Mouse (Mus musculus) midbrain, embryonic 12.5 days (tissue): Measurements from ENCODE around the gene Pramef6. TPM values are rescaled to one million over a fixed set of nuclear protein-coding genes. Genes with fewer than 3 reads are reported as not detected.
"Not testable (repeated sequence)": the region's sequence is repeated elsewhere in the genome, so short reads cannot be mapped to it uniquely, and the experiment has no call there.

Experiments
- ATAC-seq: fragments of 200-750 bp; cut with Nextera tagmentation; 2 replicates; pipeline ENCODE4 v1.8.0; 2017; ENCODE audit warnings: low read depth, moderate TSS enrichment, moderate library complexity; ENCODE audit not compliant: low FRiP score
- H3K27ac ChIP-seq: fragments of 300-500 bp; sonication (generic); replicated peaks from 2 replicates; pipeline ENCODE4 v1.5.1; 2016; ENCODE audit warnings: mild to moderate bottlenecking
- H3K27me3 ChIP-seq: fragments of 300-500 bp; sonication (generic); 2 replicates; pipeline ENCODE4 v1.6.1; 2016; ENCODE audit warnings: mild to moderate bottlenecking
- H3K36me3 ChIP-seq: fragments of 300-500 bp; sonication (generic); 2 replicates; pipeline ENCODE4 v1.6.1; 2016
- H3K4me1 ChIP-seq: fragments of 300-500 bp; sonication (generic); 2 replicates; pipeline ENCODE4 v1.6.1; 2016
- H3K4me2 ChIP-seq: fragments of 300-500 bp; sonication (generic); replicated peaks from 2 replicates; pipeline ENCODE4 v1.6.1; 2016; ENCODE audit warnings: mild to moderate bottlenecking, moderate library complexity
- H3K4me3 ChIP-seq: fragments of 300-500 bp; sonication (generic); 2 replicates; pipeline ENCODE4 v1.5.1; 2016; ENCODE audit warnings: mild to moderate bottlenecking
- H3K9ac ChIP-seq: fragments of 300-500 bp; sonication (generic); replicated peaks from 2 replicates; pipeline ENCODE4 v1.6.1; 2016; ENCODE audit warnings: mild to moderate bottlenecking, moderate library complexity
- H3K9me3 ChIP-seq: fragments of 300-500 bp; sonication (generic); 2 replicates; pipeline ENCODE4 v1.6.1; 2016; ENCODE audit warnings: mild to moderate bottlenecking
- WGBS: fragments of 180-500 bp; shearing (Covaris S2); methylation state at CpG from one replicate; pipeline ENCODE4 v1.1.7; 2016; 5-methylcytosine and 5-hydroxymethylcytosine counted together
- polyA plus RNA-seq: library from polyadenylated mRNA; unstranded; fragments of >200 nt; fragmentation: Nextera tagmentation; extraction: Ambion mirVana; gene quantifications from 2 replicates; pipeline ENCODE4 v1.2.1, GENCODE M21; 2016

The Pramef6 gene
- not detected in 2 replicates for polyA plus RNA-seq

DNA sequence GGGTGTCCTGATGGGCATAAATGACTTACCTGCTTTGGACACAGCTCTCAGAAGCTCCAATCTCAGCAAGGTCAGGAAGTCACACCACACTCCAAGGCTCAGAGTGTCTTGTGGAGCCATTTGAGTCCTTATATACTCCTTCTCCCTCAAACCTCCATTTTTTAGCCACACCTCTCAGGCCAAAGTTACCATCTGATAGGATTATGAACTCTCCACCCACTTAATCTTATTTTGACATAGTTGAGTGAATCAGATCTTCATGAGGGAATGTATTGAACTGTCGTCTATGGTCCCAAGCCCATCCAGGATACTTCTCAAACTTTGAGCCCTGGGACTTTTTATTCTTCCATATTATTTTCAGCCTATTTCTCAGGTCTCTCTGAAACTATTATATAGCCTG is at the start of gene Pramef6:
Gene Pramef6 (minus strand): TSS at position 101 of the 400 bp plus-strand sequence.
- not testable (repeated sequence) for H3K27me3 ChIP-seq, H3K36me3 ChIP-seq, ATAC-seq, H3K27ac ChIP-seq, H3K4me1 ChIP-seq, H3K4me3 ChIP-seq, H3K4me2 ChIP-seq, H3K9ac ChIP-seq
- H3K9me3 ChIP-seq = peaks cover 15% of the 10 kb centered on the region; the same call in 1 of the 2 replicates
- 83% methylated on average over 1 of the region's 1 CpGs for WGBS

GRCm38 (mm10) chr4:143894406-143894805 is 5.8 kb downstream of the Pramef6 start:
- H3K4me3 ChIP-seq, H3K4me2 ChIP-seq, H3K4me1 ChIP-seq, H3K36me3 ChIP-seq, H3K27me3 ChIP-seq, H3K9ac ChIP-seq, H3K27ac ChIP-seq, ATAC-seq: not testable (repeated sequence)
- H3K9me3 ChIP-seq = peaks cover 27% of the 10 kb centered on the region
- 85% methylated on average over 3 of the region's 3 CpGs for WGBS

GRCm38 (mm10) chr4:143882371-143882770 is 17.8 kb downstream of the Pramef6 start:
- not testable (repeated sequence) for ATAC-seq, H3K4me1 ChIP-seq, H3K27ac ChIP-seq, H3K36me3 ChIP-seq, H3K9ac ChIP-seq, H3K27me3 ChIP-seq, H3K4me3 ChIP-seq, H3K4me2 ChIP-seq
- H3K9me3 ChIP-seq = peaks cover 30% of the 10 kb centered on the region
- WGBS = 77% methylated on average over 1 of the region's 1 CpGs

DNA sequence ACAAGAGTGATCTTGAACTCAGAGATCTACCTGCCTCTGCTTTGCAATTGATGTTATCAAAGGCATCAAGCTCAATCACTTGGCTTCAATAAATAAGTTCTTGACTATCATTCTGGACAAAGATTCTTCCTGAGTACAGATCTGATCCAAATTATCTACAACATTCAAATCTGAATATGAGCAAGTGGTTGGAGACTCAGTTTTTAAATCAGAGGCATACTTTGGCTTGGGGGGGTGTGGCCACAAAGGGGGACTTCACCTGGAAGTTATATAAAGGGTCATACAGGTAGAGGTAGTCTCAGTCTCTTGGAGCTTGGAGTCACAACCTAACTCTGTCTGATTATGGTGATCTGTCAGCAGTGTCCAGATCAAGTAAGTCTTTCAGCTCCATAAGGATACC is 54.0 kb downstream of the Pramef6 start, which contains the start of gene Gm13103:
Gene Gm13103 (plus strand): TSS at position 301 of the 400 bp plus-strand sequence.
- not testable (repeated sequence) for H3K4me3 ChIP-seq, ATAC-seq, H3K27me3 ChIP-seq, H3K9ac ChIP-seq, H3K4me2 ChIP-seq, H3K36me3 ChIP-seq, H3K4me1 ChIP-seq, H3K27ac ChIP-seq
- peaks cover 11% of the 10 kb centered on the region for H3K9me3 ChIP-seq

Other genes with a start within 250 kb of the Pramef6 start
- gene Gm13088, start 243.1 kb downstream of the Pramef6 start, polyA plus RNA-seq = not detected in 2 replicates
- gene Gm13089, start 197.7 kb downstream of the Pramef6 start, polyA plus RNA-seq = not detected in 2 replicates
- gene Gm13078, start 180.9 kb downstream of the Pramef6 start, polyA plus RNA-seq = not detected in 2 replicates
- gene Gm13023, start 111.0 kb downstream of the Pramef6 start, polyA plus RNA-seq = not detected in 2 replicates
- not detected in 2 replicates for gene Gm13084, start 84.3 kb downstream of the Pramef6 start, polyA plus RNA-seq
- gene Gm13103, start 53.9 kb downstream of the Pramef6 start, polyA plus RNA-seq = not detected in 2 replicates
- gene Pramef25, start 50.6 kb upstream of the Pramef6 start, polyA plus RNA-seq = not detected in 2 replicates
- gene Gm13101, start 66.6 kb upstream of the Pramef6 start, polyA plus RNA-seq = not detected in 2 replicates
- not detected in 2 replicates for gene Pramef17, start 94.0 kb upstream of the Pramef6 start, polyA plus RNA-seq
- gene Pramel4, start 158.7 kb upstream of the Pramef6 start, polyA plus RNA-seq = not detected in 2 replicates
- not detected in 2 replicates for gene Gm13102, start 206.1 kb upstream of the Pramef6 start, polyA plus RNA-seq